Mouse (Mus musculus): Measurements from ENCODE around the gene Zfp541. TPM values are rescaled to one million over a fixed set of nuclear protein-coding genes. Genes with fewer than 3 reads are reported as not detected.

Gene Zfp541
- polyA plus RNA-seq, 1 experiment from 2014 or later, result not detected

- no peaks in the 10 kb centered on the region for H3K4me1 ChIP-seq (ENCODE audit: control insufficient read depth, insufficient read depth, low read length)
- H3K36me3 ChIP-seq (replicated peaks; ENCODE audit: control insufficient read depth, insufficient read depth, low read depth, low read length), result no peaks in the 10 kb centered on the region
- no peaks in the 10 kb centered on the region for H3K27me3 ChIP-seq (ENCODE audit: control insufficient read depth, insufficient read depth, low read length)
- no peak overlapping the region for H3K27ac ChIP-seq (replicated peaks; ENCODE audit: low read depth, low read length)
- no peak overlapping the region for H3K4me2 ChIP-seq (ENCODE audit: low read depth, low read length)
- no peak overlapping the region for H3K4me3 ChIP-seq (ENCODE audit: low read depth, low read length)
- H3K9me3 ChIP-seq (replicated peaks; ENCODE audit: control insufficient read depth, low read length), result no peaks in the 10 kb centered on the region
- no peak overlapping the region for H3K9ac ChIP-seq (replicated peaks; ENCODE audit: low read length)
- ATAC-seq (replicated peaks; ENCODE audit: insufficient number of reproducible peaks, low FRiP score, low TSS enrichment, low read depth), result no peak
- no peak for DNase-seq (ENCODE audit: low spot score)
Measured at GRCm38 (mm10) chr7:16070846-16071245, 9.2 kb downstream of the Zfp541 start.

GRCm38 (mm10) chr7:16071906-16072305 is 10.3 kb downstream of the Zfp541 start:
- H3K4me1 ChIP-seq (ENCODE audit: control insufficient read depth, insufficient read depth, low read length), result no peaks in the 10 kb centered on the region
- no peak overlapping the region for H3K4me2 ChIP-seq (ENCODE audit: low read depth, low read length)
- no peak for ATAC-seq (replicated peaks; ENCODE audit: insufficient number of reproducible peaks, low FRiP score, low TSS enrichment, low read depth)
- no peaks in the 10 kb centered on the region for H3K27me3 ChIP-seq (ENCODE audit: control insufficient read depth, insufficient read depth, low read length)
- no peak overlapping the region for H3K27ac ChIP-seq (replicated peaks; ENCODE audit: low read depth, low read length)
- no peak for DNase-seq (ENCODE audit: low spot score)
- WGBS, result 86% methylated on average over 6 of the region's 6 CpGs
- H3K4me3 ChIP-seq (ENCODE audit: low read depth, low read length), result no peak overlapping the region
- no peak overlapping the region for H3K9ac ChIP-seq (replicated peaks; ENCODE audit: low read length)
- no peaks in the 10 kb centered on the region for H3K36me3 ChIP-seq (replicated peaks; ENCODE audit: control insufficient read depth, insufficient read depth, low read depth, low read length)
- no peaks in the 10 kb centered on the region for H3K9me3 ChIP-seq (replicated peaks; ENCODE audit: control insufficient read depth, low read length)

- no peaks in the 10 kb centered on the region for H3K9me3 ChIP-seq (replicated peaks; ENCODE audit: control insufficient read depth, low read length)
- WGBS, result 69% methylated on average over 1 of the region's 1 CpGs
- no peak overlapping the region for H3K27ac ChIP-seq (replicated peaks; ENCODE audit: low read depth, low read length)
- H3K27me3 ChIP-seq (ENCODE audit: control insufficient read depth, insufficient read depth, low read length), result no peaks in the 10 kb centered on the region
- H3K9ac ChIP-seq (replicated peaks; ENCODE audit: low read length), result no peak overlapping the region
- no peak for DNase-seq (ENCODE audit: low spot score)
- ATAC-seq (replicated peaks; ENCODE audit: insufficient number of reproducible peaks, low FRiP score, low TSS enrichment, low read depth), result no peak
- no peak overlapping the region for H3K4me3 ChIP-seq (ENCODE audit: low read depth, low read length)
- H3K4me1 ChIP-seq (ENCODE audit: control insufficient read depth, insufficient read depth, low read length), result no peaks in the 10 kb centered on the region
- H3K36me3 ChIP-seq (replicated peaks; ENCODE audit: control insufficient read depth, insufficient read depth, low read depth, low read length), result no peaks in the 10 kb centered on the region
- no peak overlapping the region for H3K4me2 ChIP-seq (ENCODE audit: low read depth, low read length)
Measured at GRCm38 (mm10) chr7:16079947-16080346, 18.3 kb downstream of the Zfp541 start.

- Histone ChIP-seq H3K9ac (replicated peaks; ENCODE audit: low read length) (no peak overlapping the region), H3K9me3 (replicated peaks; ENCODE audit: control insufficient read depth, low read length) (no peaks in the 10 kb centered on the region), H3K4me3 (ENCODE audit: low read depth, low read length) (no peak overlapping the region), H3K27ac (replicated peaks; ENCODE audit: low read depth, low read length) (no peak overlapping the region), H3K4me1 (ENCODE audit: control insufficient read depth, insufficient read depth, low read length) (no peaks in the 10 kb centered on the region), H3K4me2 (ENCODE audit: low read depth, low read length) (no peak overlapping the region), H3K36me3 (replicated peaks; ENCODE audit: control insufficient read depth, insufficient read depth, low read depth, low read length) (no peaks in the 10 kb centered on the region), H3K27me3 (ENCODE audit: control insufficient read depth, insufficient read depth, low read length) (no peaks in the 10 kb centered on the region)
- DNase-seq (ENCODE audit: low spot score) (no peak), ATAC-seq (replicated peaks; ENCODE audit: insufficient number of reproducible peaks, low FRiP score, low TSS enrichment, low read depth) (no peak)
- 71% methylated on average over 4 of the region's 4 CpGs for WGBS
Measured at GRCm38 (mm10) chr7:16080581-16080980, 19.0 kb downstream of the Zfp541 start.

GRCm38 (mm10) chr7:16083361-16083760 is 21.7 kb downstream of the Zfp541 start:
- no peaks in the 10 kb centered on the region for H3K4me1 ChIP-seq (ENCODE audit: control insufficient read depth, insufficient read depth, low read length)
- H3K27me3 ChIP-seq (ENCODE audit: control insufficient read depth, insufficient read depth, low read length), result no peaks in the 10 kb centered on the region
- DNase-seq (ENCODE audit: low spot score), result no peak
- no peaks in the 10 kb centered on the region for H3K9me3 ChIP-seq (replicated peaks; ENCODE audit: control insufficient read depth, low read length)
- H3K36me3 ChIP-seq (replicated peaks; ENCODE audit: control insufficient read depth, insufficient read depth, low read depth, low read length), result no peaks in the 10 kb centered on the region
- no peak overlapping the region for H3K9ac ChIP-seq (replicated peaks; ENCODE audit: low read length)
- no peak overlapping the region for H3K4me2 ChIP-seq (ENCODE audit: low read depth, low read length)
- ATAC-seq (replicated peaks; ENCODE audit: insufficient number of reproducible peaks, low FRiP score, low TSS enrichment, low read depth), result no peak
- no peak overlapping the region for H3K4me3 ChIP-seq (ENCODE audit: low read depth, low read length)
- no peak overlapping the region for H3K27ac ChIP-seq (replicated peaks; ENCODE audit: low read depth, low read length)
- 47% methylated on average over 4 of the region's 4 CpGs for WGBS

GRCm38 (mm10) chr7:16087587-16087986 is 26.0 kb downstream of the Zfp541 start:
- H3K27me3 ChIP-seq (ENCODE audit: control insufficient read depth, insufficient read depth, low read length), result no peaks in the 10 kb centered on the region
- no peak overlapping the region for H3K9ac ChIP-seq (replicated peaks; ENCODE audit: low read length)
- H3K9me3 ChIP-seq (replicated peaks; ENCODE audit: control insufficient read depth, low read length), result no peaks in the 10 kb centered on the region
- WGBS, result 75% methylated on average over 2 of the region's 2 CpGs
- no peak overlapping the region for H3K27ac ChIP-seq (replicated peaks; ENCODE audit: low read depth, low read length)
- no peak for DNase-seq (ENCODE audit: low spot score)
- no peaks in the 10 kb centered on the region for H3K36me3 ChIP-seq (replicated peaks; ENCODE audit: control insufficient read depth, insufficient read depth, low read depth, low read length)
- no peaks in the 10 kb centered on the region for H3K4me1 ChIP-seq (ENCODE audit: control insufficient read depth, insufficient read depth, low read length)
- H3K4me3 ChIP-seq (ENCODE audit: low read depth, low read length), result no peak overlapping the region
- ATAC-seq (replicated peaks; ENCODE audit: insufficient number of reproducible peaks, low FRiP score, low TSS enrichment, low read depth), result no peak
- H3K4me2 ChIP-seq (ENCODE audit: low read depth, low read length), result no peak overlapping the region

- no peaks in the 10 kb centered on the region for H3K27me3 ChIP-seq (ENCODE audit: control insufficient read depth, insufficient read depth, low read length)
- H3K4me3 ChIP-seq (ENCODE audit: low read depth, low read length), result no peak overlapping the region
- DNase-seq (ENCODE audit: low spot score) (no peak), ATAC-seq (replicated peaks; ENCODE audit: insufficient number of reproducible peaks, low FRiP score, low TSS enrichment, low read depth) (no peak)
- H3K4me1 ChIP-seq (ENCODE audit: control insufficient read depth, insufficient read depth, low read length), result peaks cover 2% of the 10 kb centered on the region
- H3K4me2 ChIP-seq (ENCODE audit: low read depth, low read length), result no peak overlapping the region
- no peak overlapping the region for H3K9ac ChIP-seq (replicated peaks; ENCODE audit: low read length)
- no peak overlapping the region for H3K27ac ChIP-seq (replicated peaks; ENCODE audit: low read depth, low read length)
- WGBS, result 85% methylated on average over 3 of the region's 3 CpGs
- no peaks in the 10 kb centered on the region for H3K36me3 ChIP-seq (replicated peaks; ENCODE audit: control insufficient read depth, insufficient read depth, low read depth, low read length)
- no peaks in the 10 kb centered on the region for H3K9me3 ChIP-seq (replicated peaks; ENCODE audit: control insufficient read depth, low read length)
Measured at GRCm38 (mm10) chr7:16094592-16094991, 33.0 kb downstream of the Zfp541 start.

GRCm38 (mm10) chr7:16098021-16099017 is 36.7 kb downstream of the Zfp541 start, which contains the start of gene Napa:
Gene Napa (plus strand): TSS chr7:16098458.
- peak within 1 kb of the TSS; percentile 96 for H3K9ac ChIP-seq (replicated peaks; ENCODE audit: low read length)
- WGBS, result under 1% methylated on average over 68 of the region's 68 CpGs
- H3K27me3 ChIP-seq (ENCODE audit: control insufficient read depth, insufficient read depth, low read length), result no peaks in the 10 kb centered on the region
- H3K4me2 ChIP-seq (ENCODE audit: low read depth, low read length), result peak within 1 kb of the TSS; percentile 74
- H3K27ac ChIP-seq (replicated peaks; ENCODE audit: low read depth, low read length), result 0 out of 2 replicates have a peak within 1 kb of the TSS, but pooled peaks have one; percentile 22
- ATAC-seq (replicated peaks; ENCODE audit: insufficient number of reproducible peaks, low FRiP score, low TSS enrichment, low read depth) (peak; percentile 98), DNase-seq (ENCODE audit: low spot score) (peak; percentile 100)
- H3K36me3 ChIP-seq (replicated peaks; ENCODE audit: control insufficient read depth, insufficient read depth, low read depth, low read length), result no peaks in the 10 kb centered on the region; the same call in 1 of the 2 replicates
- peak within 1 kb of the TSS; percentile 76 for H3K4me3 ChIP-seq (ENCODE audit: low read depth, low read length)
- peaks cover 5% of the 10 kb centered on the region for H3K4me1 ChIP-seq (ENCODE audit: control insufficient read depth, insufficient read depth, low read length)
- no peaks in the 10 kb centered on the region for H3K9me3 ChIP-seq (replicated peaks; ENCODE audit: control insufficient read depth, low read length)
